6 mouse cellular contexts compared by ENCODE assay signal in the genomic region with DNA sequence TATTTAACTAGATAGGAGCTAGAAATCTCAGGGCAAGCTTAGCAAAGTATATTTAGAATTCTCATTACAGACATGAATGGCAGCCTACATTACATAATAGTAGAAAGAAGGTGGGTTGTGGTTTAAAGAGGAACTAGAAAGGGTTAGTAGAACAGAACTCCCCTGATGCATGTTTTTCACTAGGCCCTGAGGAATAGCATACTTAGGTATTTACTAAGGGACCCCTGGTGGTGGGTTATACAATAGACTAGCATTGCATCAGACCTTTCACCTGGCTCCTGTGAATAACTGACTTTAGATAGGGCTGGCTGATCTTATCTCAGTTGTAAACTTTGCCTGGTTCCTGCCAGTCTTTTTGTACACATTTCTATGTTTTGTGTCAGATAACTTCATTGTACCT. TPM values are rescaled to one million over a fixed set of nuclear protein-coding genes. Genes with fewer than 3 reads are reported as not detected.
A peak's percentile ranks its signal among the peaks of the same experiment; 100 is the strongest.
DNase-seq lines count a peak whose midpoint lies in the region; ATAC-seq and TF ChIP-seq lines count a peak whose summit lies in the region.
"Not testable (repeated sequence)": the region's sequence is repeated elsewhere in the genome, so short reads cannot be mapped to it uniquely, and the experiment has no call there.

No protein-coding gene starts in this region.

- H3K9me3 ChIP-seq in E14TG2a.4 (ENCODE audit: low read length), result peaks cover 38% of the 10 kb centered on the region
- not testable (repeated sequence) for H3K9me3 ChIP-seq in liver, postnatal 0 days (ENCODE audit: low read length)

- not testable (repeated sequence) for H3K27ac ChIP-seq in liver, postnatal 0 days (ENCODE audit: low read depth)

- not testable (repeated sequence) for H3K27me3 ChIP-seq in E14TG2a.4 (ENCODE audit: insufficient read depth, low read length); liver, postnatal 0 days (ENCODE audit: insufficient read depth, low read length)

- DNase-seq in A20 (ENCODE audit: low read depth, low spot score), result peak; percentile 43
- peak; percentile 37 for DNase-seq in ZHBTc4 (ENCODE audit: low read depth, low spot score)
- DNase-seq in liver, postnatal 0 days, result not testable (repeated sequence)
- DNase-seq in spleen, postnatal 36 days (ENCODE audit: low spot score in 2 of 2), result peak; percentile 23 to 45
- DNase-seq in thymus, postnatal 0 days (ENCODE audit: low spot score), result peak; percentile 5

- H3K4me1 ChIP-seq in E14TG2a.4 (replicated peaks; ENCODE audit: low read depth, low read length), result peaks cover 66% of the 10 kb centered on the region
- H3K4me1 ChIP-seq in liver, postnatal 0 days (ENCODE audit: insufficient read depth), result peaks cover 15% of the 10 kb centered on the region

- TF ChIP-seq CTCF in E14TG2a.4 (conservative IDR thresholded peaks at IDR 0.05; ENCODE audit: low read length), result peak; percentile 25
- TF ChIP-seq CTCF in liver, postnatal 0 days (IDR thresholded peaks at IDR 0.05; ENCODE audit: low read depth), result peak; percentile 20; the same call in 1 of the 2 replicates

- not testable (repeated sequence) for ATAC-seq in liver, postnatal 0 days

- not testable (repeated sequence) for H3K9ac ChIP-seq in liver, postnatal 0 days (replicated peaks)

- H3K4me3 ChIP-seq in E14TG2a.4 (replicated peaks; ENCODE audit: low read length); liver, postnatal 0 days (ENCODE audit: low read depth, low read length): not testable (repeated sequence)

- not testable (repeated sequence) for H3K4me2 ChIP-seq in liver, postnatal 0 days (ENCODE audit: low read depth, low read length)

- H3K36me3 ChIP-seq in E14TG2a.4 (ENCODE audit: insufficient read depth, low read length); liver, postnatal 0 days (replicated peaks; ENCODE audit: insufficient read depth, low read length): not testable (repeated sequence)

- not testable (repeated sequence) for TF ChIP-seq EP300 in liver, postnatal 0 days (IDR thresholded peaks at IDR 0.05; ENCODE audit: low read depth)

RNA-seq across cellular contexts. Expression of a gene that starts 25.5 kb away (rescaled TPM):
- polyA plus RNA-seq in liver, postnatal 0 days (2015; fragmentation: Nextera tagmentation; extraction: Ambion mirVana), result 2.1 and 2.5 TPM in 2 replicates
- 3.6 and 4.9 TPM in 2 replicates for polyA plus RNA-seq in thymus, postnatal 0 days (2015; fragmentation: Nextera tagmentation; extraction: Ambion mirVana)
